Mouse (Mus musculus) intestine, embryonic 16.5 days (tissue): ENCODE data around the gene Spata17. TPM values are rescaled to one million over a fixed set of nuclear protein-coding genes. Genes with fewer than 3 reads are reported as not detected.

Experiments
- ATAC-seq: fragments of 200-750 bp; cut with Nextera tagmentation; 2 replicates; pipeline ENCODE4 v1.8.0; 2017; ENCODE audit warnings: moderate TSS enrichment, moderate library complexity
- H3K27ac ChIP-seq: fragments of 300-500 bp; sonication (generic); 2 replicates; pipeline ENCODE4 v1.5.1; 2014; ENCODE audit warnings: mild to moderate bottlenecking, low read length
- H3K27me3 ChIP-seq: fragments of 300-500 bp; sonication (generic); replicated peaks from 2 replicates; pipeline ENCODE4 v1.6.1; 2014; ENCODE audit warnings: low read length, control low read depth, mixed read lengths; ENCODE audit not compliant: control insufficient read depth, insufficient read depth
- H3K36me3 ChIP-seq: fragments of 300-500 bp; sonication (generic); 2 replicates; pipeline ENCODE4 v1.6.1; 2014; ENCODE audit warnings: low read length, control low read depth; ENCODE audit not compliant: control insufficient read depth, insufficient read depth
- H3K4me1 ChIP-seq: fragments of 300-500 bp; sonication (generic); 2 replicates; pipeline ENCODE4 v1.6.1; 2014; ENCODE audit warnings: low read length, control low read depth, mixed read lengths; ENCODE audit not compliant: control insufficient read depth, insufficient read depth
- H3K4me2 ChIP-seq: fragments of 300-500 bp; sonication (generic); 2 replicates; pipeline ENCODE4 v1.6.1; 2014; ENCODE audit warnings: low read depth, low read length, control low read depth
- H3K4me3 ChIP-seq: fragments of 300-500 bp; sonication (generic); 2 replicates; pipeline ENCODE4 v1.5.1; 2014; ENCODE audit warnings: mild to moderate bottlenecking, low read length
- H3K9ac ChIP-seq: fragments of 300-500 bp; sonication (generic); 2 replicates; pipeline ENCODE4 v1.6.1; 2014; ENCODE audit warnings: low read depth, low read length
- H3K9me3 ChIP-seq: fragments of 300-500 bp; sonication (generic); 2 replicates; pipeline ENCODE4 v1.6.1; 2016; ENCODE audit warnings: low read length, control low read depth; ENCODE audit not compliant: control insufficient read depth
- WGBS: fragments of 180-500 bp; shearing (Covaris S2); extraction: QIAGEN DNeasy Blood & Tissue Kit; methylation state at CpG from one replicate; pipeline ENCODE4 v1.1.7; 2014; 5-methylcytosine and 5-hydroxymethylcytosine counted together
- polyA plus RNA-seq: library from polyadenylated mRNA; unstranded; fragments of >200 nt; fragmentation: Nextera tagmentation; extraction: Ambion mirVana; gene quantifications from 2 replicates; pipeline ENCODE4 v1.2.1, GENCODE M21; 2015

Gene Spata17
- polyA plus RNA-seq, 1 experiment from 2014 or later = 0.91 TPM

DNA sequence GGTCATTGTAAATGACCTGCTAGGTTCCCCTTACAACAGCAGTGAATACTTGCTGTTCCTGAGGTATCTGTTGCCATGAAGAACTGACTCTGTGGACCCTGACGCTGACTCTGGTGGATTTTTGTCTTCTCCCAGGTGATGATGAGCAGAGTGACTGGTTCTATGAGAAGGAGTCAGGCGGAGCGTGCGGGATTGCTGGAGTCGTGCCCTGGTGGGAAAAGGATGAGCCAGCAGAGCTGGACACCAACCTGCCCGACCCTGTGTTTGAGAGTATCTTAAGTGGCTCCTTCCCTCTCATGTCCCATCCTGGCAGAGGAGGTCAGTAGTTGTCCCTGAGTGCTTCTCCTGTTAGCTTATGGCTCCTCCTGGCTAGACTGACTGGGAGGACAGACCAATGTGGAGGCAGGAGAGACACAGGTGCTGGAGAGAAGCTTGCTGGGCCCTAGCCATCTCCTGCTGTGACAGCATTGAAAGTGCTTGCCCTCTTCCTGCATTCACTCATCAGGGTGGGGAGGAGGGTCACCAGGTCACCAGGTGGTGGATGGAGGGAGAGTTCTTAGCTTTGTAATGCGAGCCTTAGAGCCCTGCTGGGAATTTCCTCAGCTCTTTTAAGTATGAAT is 17.8 kb upstream of the Spata17 start:
- Histone ChIP-seq H3K36me3 (0 out of 2 replicates have a peak, but pooled peaks cover 2% of the 10 kb centered on the region), H3K4me3 (no peak overlapping the region), H3K9ac (no peak overlapping the region), H3K27ac (no peak overlapping the region), H3K4me1 (peaks cover 14% of the 10 kb centered on the region), H3K27me3 (no peaks in the 10 kb centered on the region), H3K9me3 (no peaks in the 10 kb centered on the region), H3K4me2 (no peak overlapping the region)
- no peak for ATAC-seq
- WGBS = 68% methylated on average over 7 of the region's 7 CpGs

DNA sequence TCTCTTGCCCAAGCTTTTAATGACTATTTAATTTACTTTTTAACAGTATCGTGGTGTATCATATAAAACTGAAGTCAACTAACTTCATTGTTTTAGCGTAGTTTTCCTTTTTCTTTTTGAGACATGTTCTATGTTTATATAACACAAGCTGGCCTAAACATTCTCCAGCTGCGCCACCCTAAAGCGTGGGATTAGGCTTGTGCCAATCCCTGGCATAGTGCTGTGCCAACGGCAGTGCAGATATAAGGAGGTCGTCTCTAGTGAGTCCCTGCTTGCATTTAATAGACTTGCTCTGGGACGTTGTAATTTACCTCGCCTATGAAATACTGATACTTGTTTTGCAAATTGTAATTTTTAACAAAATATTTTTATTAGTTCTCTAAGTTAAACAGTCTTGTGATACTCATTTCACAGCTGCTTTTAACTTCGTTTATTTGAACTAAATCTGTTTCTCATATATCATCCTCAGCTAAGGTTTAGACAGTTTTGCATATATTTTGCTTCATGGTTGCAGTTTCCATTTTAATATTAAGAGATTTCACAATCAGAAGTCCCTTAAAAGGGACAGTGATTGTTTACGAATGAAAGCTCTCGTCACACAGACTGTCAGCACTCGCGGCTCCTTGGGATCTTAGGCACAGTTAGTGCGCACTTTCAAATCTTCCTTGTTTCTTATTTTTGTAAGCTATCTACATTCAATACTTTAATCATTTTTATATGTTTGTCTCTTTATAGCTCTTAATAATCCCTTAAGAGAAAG is 17.1 kb upstream of the Spata17 start:
- 69% methylated on average over 14 of the region's 14 CpGs for WGBS
- no peak overlapping the region for H3K4me2 ChIP-seq
- no peak for ATAC-seq
- H3K9me3 ChIP-seq = no peaks in the 10 kb centered on the region
- no peak overlapping the region for H3K4me3 ChIP-seq
- H3K27ac ChIP-seq = no peak overlapping the region
- no peaks in the 10 kb centered on the region for H3K27me3 ChIP-seq
- H3K4me1 ChIP-seq = peaks cover 19% of the 10 kb centered on the region
- H3K9ac ChIP-seq = no peak overlapping the region
- H3K36me3 ChIP-seq = no peaks in the 10 kb centered on the region

DNA sequence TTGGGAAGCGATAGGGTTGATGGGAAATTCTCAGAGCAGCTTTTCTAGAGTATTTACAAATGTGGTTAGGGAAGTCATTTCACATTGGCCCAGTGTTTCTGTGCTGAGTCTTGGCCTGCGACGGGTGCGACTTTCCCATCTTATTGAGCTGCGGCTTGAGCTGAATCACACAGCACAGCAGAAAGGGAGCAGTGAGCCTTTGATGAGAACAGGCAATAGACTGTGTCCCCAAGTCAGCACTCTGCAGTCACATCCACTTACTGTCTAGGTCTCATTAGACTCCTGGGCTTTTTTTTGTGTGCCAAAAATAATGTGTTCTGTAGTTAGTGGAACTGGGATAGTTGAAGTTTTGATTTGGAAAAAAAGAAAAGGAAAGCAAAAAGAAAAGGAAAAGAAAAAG is 15.0 kb upstream of the Spata17 start:
- H3K9me3 ChIP-seq = no peaks in the 10 kb centered on the region
- H3K4me2 ChIP-seq = no peak overlapping the region
- 93% methylated on average over 5 of the region's 5 CpGs for WGBS
- no peak for ATAC-seq
- H3K4me3 ChIP-seq = no peak overlapping the region
- peaks cover 30% of the 10 kb centered on the region for H3K4me1 ChIP-seq
- no peaks in the 10 kb centered on the region for H3K27me3 ChIP-seq
- no peaks in the 10 kb centered on the region for H3K36me3 ChIP-seq
- H3K9ac ChIP-seq = no peak overlapping the region
- H3K27ac ChIP-seq = no peak overlapping the region

DNA sequence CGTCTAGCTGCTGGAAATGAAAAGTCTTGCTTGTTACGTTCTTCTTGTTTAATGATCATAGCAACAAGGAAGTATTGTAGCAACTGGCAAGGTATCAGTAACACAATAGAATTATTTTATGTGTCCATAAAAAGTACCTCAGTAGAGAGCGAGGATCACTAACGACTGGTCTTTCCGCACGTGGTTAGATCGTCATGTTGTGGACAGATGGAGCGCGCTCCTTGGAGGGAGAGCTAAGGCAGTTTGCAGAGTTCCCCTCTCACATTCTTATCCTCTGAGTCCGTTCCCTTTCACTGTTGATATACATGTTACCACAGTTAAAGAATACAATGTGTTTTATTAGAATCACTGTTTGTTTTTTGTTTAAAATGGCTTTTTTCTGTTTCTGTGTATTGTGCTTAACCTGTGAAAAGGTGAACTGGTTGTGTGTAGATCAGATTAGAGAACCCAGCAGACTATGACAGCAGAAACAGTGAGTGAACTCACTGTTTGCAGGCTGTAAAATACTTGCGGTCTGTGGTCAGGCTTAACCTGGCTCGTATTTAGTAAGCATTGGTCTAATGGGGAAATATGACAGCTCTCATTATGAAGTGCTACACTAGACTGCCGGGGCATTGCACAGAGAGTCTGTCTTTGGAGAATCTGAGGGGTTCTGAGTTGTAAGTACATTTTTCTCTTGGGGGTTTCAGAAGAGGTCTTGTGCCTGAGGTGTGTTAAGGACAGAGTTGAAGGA is 13.3 kb upstream of the Spata17 start:
- Histone ChIP-seq H3K27ac (peak overlapping the region; percentile 17), H3K4me3 (no peak overlapping the region), H3K9me3 (no peaks in the 10 kb centered on the region), H3K4me2 (no peak overlapping the region), H3K36me3 (no peaks in the 10 kb centered on the region), H3K27me3 (no peaks in the 10 kb centered on the region), H3K4me1 (peaks cover 30% of the 10 kb centered on the region), H3K9ac (no peak overlapping the region)
- ATAC-seq = 0 out of 2 replicates have a peak, but pooled peaks have one; percentile 43
- WGBS = 66% methylated on average over 13 of the region's 13 CpGs

DNA sequence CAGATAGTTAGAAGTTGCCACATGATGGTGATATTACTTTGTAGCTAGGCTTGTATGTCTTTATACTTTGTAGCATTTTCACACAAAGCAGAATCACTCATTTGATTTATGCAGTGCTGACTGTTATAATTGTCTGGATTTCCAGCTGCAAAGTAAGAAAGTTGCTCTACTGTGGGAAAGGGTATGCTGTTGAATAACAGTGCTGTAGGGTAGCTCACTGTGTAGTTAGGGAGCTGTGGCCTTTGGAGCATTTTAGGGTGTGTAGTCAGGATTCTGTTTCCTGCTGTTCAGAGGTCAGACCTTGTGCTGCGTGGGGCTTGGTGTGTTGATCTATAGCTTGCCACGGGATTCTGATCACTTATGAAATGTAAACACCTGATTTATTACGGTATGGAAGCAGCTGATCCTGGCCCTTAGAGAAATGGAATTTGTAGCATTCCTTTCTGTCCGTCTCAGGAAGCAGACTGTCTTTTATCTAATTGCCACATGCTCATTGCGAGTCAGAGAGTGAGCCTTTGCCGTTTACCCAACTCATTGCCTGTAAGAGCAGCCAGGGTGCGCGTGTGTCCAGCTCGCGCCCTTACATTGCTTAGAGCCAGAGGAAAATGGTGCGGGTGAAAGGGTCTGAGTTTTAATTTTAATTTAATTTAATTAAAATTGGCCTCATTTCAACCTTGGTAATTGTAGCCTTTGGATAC is 11.2 kb upstream of the Spata17 start:
- H3K27me3 ChIP-seq = no peaks in the 10 kb centered on the region
- no peak overlapping the region for H3K4me2 ChIP-seq
- H3K27ac ChIP-seq = peak overlapping the region; percentile 77
- no peaks in the 10 kb centered on the region for H3K9me3 ChIP-seq
- H3K9ac ChIP-seq = no peak overlapping the region
- H3K36me3 ChIP-seq = no peaks in the 10 kb centered on the region
- WGBS = 46% methylated on average over 11 of the region's 11 CpGs
- H3K4me3 ChIP-seq = no peak overlapping the region
- peaks cover 30% of the 10 kb centered on the region for H3K4me1 ChIP-seq
- ATAC-seq = peak; percentile 92

DNA sequence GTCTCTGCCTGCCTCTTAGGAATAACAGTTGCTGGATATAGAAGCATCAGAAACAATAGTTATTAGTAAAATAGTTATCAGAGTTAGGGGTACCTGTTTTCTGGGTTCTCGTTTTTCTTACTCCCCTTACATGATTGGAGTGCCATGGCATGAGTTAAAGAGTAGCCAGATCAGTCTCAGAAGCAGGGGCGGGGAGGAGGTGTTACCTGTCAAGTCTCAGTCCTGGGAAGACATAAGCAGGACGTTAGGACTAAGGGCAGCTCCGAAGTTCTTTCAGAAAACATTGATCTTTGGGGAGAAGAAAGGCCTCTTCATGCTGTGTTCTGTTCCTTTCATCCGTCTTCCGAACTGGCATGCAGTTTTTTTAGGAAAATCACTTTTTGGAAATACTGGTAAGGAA is 5.5 kb upstream of the Spata17 start:
- Histone ChIP-seq H3K36me3 (no peaks in the 10 kb centered on the region), H3K4me3 (no peak overlapping the region), H3K27ac (no peak overlapping the region), H3K4me1 (peaks cover 3% of the 10 kb centered on the region), H3K9ac (no peak overlapping the region), H3K9me3 (no peaks in the 10 kb centered on the region), H3K27me3 (no peaks in the 10 kb centered on the region), H3K4me2 (no peak overlapping the region)
- 53% methylated on average over 6 of the region's 6 CpGs for WGBS
- ATAC-seq = peak; percentile 54; the same call in 1 of the 2 replicates

DNA sequence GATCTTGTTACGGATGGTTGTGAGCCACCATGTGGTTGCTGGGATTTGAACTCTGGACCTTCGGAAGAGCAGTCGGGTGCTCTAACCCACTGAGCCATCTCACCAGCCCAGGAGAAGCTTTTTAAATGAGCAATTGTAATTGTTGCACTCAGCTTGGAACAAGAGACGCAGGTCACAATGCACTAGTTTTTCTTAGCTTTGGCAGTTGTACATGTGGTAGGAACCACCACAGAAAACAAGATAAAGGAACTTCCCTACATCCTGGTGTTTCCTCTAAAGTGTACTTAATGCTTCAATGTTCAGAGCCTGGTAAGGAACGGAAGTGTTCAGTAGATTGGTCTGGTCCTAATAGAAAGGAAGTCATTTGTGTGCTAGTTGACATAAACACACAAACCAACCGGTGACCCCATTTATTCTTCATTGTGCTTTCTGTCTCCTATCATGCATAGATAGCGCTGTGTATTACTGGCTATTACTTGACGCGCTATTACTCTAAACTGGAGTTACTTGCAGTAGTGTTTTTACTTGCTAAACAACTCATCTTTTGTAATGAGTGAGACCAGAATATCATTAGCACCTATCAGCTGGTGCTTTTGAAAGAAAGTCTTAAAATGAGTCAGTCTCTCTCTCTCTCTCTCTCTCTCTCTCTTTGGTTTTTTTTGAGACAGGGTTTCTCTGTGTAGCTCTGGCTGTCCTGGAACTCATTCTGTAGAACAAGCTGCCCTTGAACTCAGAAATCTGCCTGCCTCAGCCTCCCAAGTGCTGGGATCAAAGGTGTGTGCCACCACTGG is 1.6 kb upstream of the Spata17 start:
- Histone ChIP-seq H3K36me3 (no peaks in the 10 kb centered on the region), H3K9ac (no peak overlapping the region), H3K9me3 (no peaks in the 10 kb centered on the region), H3K4me3 (no peak overlapping the region), H3K4me1 (no peaks in the 10 kb centered on the region; the same call in 1 of the 2 replicates), H3K27ac (no peak overlapping the region), H3K4me2 (no peak overlapping the region), H3K27me3 (no peaks in the 10 kb centered on the region)
- no peak for ATAC-seq
- 87% methylated on average over 9 of the region's 9 CpGs for WGBS

DNA sequence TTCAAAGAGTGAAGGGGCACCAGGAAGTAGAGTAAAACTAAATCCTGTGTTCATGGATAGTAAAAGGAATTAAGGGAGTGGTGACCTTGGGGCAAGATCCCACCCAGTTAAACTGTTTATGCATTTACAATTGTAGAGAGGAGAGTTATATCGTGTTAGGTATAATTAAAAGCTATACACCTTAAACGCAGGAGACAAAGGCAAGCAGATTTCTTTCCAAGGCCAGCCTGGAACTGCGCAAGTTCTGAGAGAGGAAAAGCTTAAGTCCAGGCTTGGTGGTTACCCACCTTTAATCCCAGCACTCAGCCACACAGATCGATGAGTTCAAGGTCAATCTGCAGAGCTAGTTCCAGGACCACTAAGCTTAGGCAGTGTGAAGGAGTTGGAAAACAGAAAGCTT is 4.5 kb downstream of the Spata17 start:
- H3K27ac ChIP-seq = peak overlapping the region; percentile 63
- no peak overlapping the region for H3K9ac ChIP-seq
- H3K4me1 ChIP-seq = no peaks in the 10 kb centered on the region; the same call in 1 of the 2 replicates
- WGBS = 68% methylated on average over 4 of the region's 4 CpGs
- ATAC-seq = peak; percentile 48
- no peaks in the 10 kb centered on the region for H3K36me3 ChIP-seq
- no peaks in the 10 kb centered on the region for H3K9me3 ChIP-seq
- no peak overlapping the region for H3K4me3 ChIP-seq
- no peak overlapping the region for H3K4me2 ChIP-seq
- H3K27me3 ChIP-seq = no peaks in the 10 kb centered on the region
